27 mouse cellular contexts compared by ENCODE assay signal in genomic region chr17:60355411-60355810, GRCm38 (mm10).
DNase-seq lines count a peak whose midpoint lies in the region; ATAC-seq and TF ChIP-seq lines count a peak whose summit lies in the region.
"Had no signal": no experiment of that assay in that cellular context is flagged by ENCODE, and none has a peak within 500 bp of the region (broad histone marks: within the 10 kb centered on the region; RNA-seq: fewer than 3 reads in every experiment).

No protein-coding gene starts in this region.

- TF ChIP-seq CTCF in hindbrain, postnatal 0 days (IDR thresholded peaks at IDR 0.05; ENCODE audit: low read depth): no peak

- ATAC-seq in hindbrain, postnatal 0 days: no peak
- ATAC-seq in hindbrain, embryonic 14.5 days (ENCODE audit: low FRiP score): no peak
- no peak for ATAC-seq in erythroid progenitor cell, adult 5-6 weeks (replicated peaks; ENCODE audit: low FRiP score, poor library complexity, severe bottlenecking)
- ATAC-seq: activated CD4-positive, CD25-positive, alpha-beta regulatory T cell, adult 4 months; forebrain, embryonic 13.5 days; forebrain, embryonic 16.5 days; intestine, embryonic 15.5 days had no signal

- DNase-seq in cerebellum, postnatal 10 days: peak; percentile 68 to 77
- no peak for DNase-seq in cerebellum, postnatal 4 days (ENCODE audit: low spot score in 2 of 2)
- DNase-seq in hindbrain, postnatal 0 days (ENCODE audit: low spot score): peak; percentile 24
- no peak for DNase-seq in hindbrain, embryonic 14.5 days (ENCODE audit: low spot score)
- DNase-seq in adipocyte (ENCODE audit: low spot score): peak; percentile 35
- DNase-seq: adrenal gland, postnatal 10 days; adrenal gland, postnatal 36 days; cerebellum, adult 9-11 months; embryo, embryonic 11 days; gastrocnemius, postnatal 10 days; gastrocnemius, postnatal 36 days; heart, adult 2 months; heart, postnatal 14 days; heart, postnatal 4 days; kidney, adult 11 months had no signal

- WGBS in hindbrain, postnatal 0 days: 54% methylated on average over 1 of the region's 1 CpGs
- 76% methylated on average over 1 of the region's 1 CpGs for WGBS in hindbrain, embryonic 14.5 days

- no peak overlapping the region for H3K4me3 ChIP-seq in hindbrain, postnatal 0 days (ENCODE audit: low read length)
- H3K4me3 ChIP-seq in hindbrain, embryonic 14.5 days (replicated peaks; ENCODE audit: low read length): no peak overlapping the region
- H3K4me3 ChIP-seq: embryonic facial prominence, embryonic 10.5 days; embryonic facial prominence, embryonic 13.5 days; erythroblast, embryonic 14.5 days; forebrain, embryonic 10.5 days; forebrain, embryonic 13.5 days; heart, adult 2 months; heart, embryonic 10.5 days; heart, embryonic 13.5 days; hindbrain, embryonic 15.5 days; intestine, embryonic 15.5 days had no signal

- no peaks in the 10 kb centered on the region for H3K9me3 ChIP-seq in hindbrain, postnatal 0 days (ENCODE audit: low read length)
- no peaks in the 10 kb centered on the region for H3K9me3 ChIP-seq in hindbrain, embryonic 14.5 days (ENCODE audit: control insufficient read depth, low read length)
- H3K9me3 ChIP-seq: embryonic facial prominence, embryonic 10.5 days; embryonic facial prominence, embryonic 13.5 days; forebrain, embryonic 10.5 days; forebrain, embryonic 13.5 days; heart, embryonic 10.5 days; heart, embryonic 13.5 days; hindbrain, embryonic 15.5 days; intestine, embryonic 15.5 days had no signal

- no peak overlapping the region for H3K27ac ChIP-seq in hindbrain, postnatal 0 days
- no peak overlapping the region for H3K27ac ChIP-seq in hindbrain, embryonic 14.5 days
- H3K27ac ChIP-seq: embryonic facial prominence, embryonic 10.5 days; embryonic facial prominence, embryonic 13.5 days; forebrain, embryonic 10.5 days; forebrain, embryonic 13.5 days; heart, adult 2 months; heart, embryonic 10.5 days; heart, embryonic 13.5 days; hindbrain, embryonic 15.5 days; intestine, embryonic 15.5 days had no signal

- no peaks in the 10 kb centered on the region for H3K27me3 ChIP-seq in hindbrain, postnatal 0 days (ENCODE audit: insufficient read depth, low read length)
- H3K27me3 ChIP-seq in hindbrain, embryonic 14.5 days (ENCODE audit: control insufficient read depth, insufficient read depth, low read length): no peaks in the 10 kb centered on the region
- H3K27me3 ChIP-seq: embryonic facial prominence, embryonic 13.5 days; forebrain, embryonic 13.5 days; heart, embryonic 13.5 days; hindbrain, embryonic 15.5 days; intestine, embryonic 15.5 days had no signal

- no peaks in the 10 kb centered on the region for H3K4me1 ChIP-seq in hindbrain, postnatal 0 days (ENCODE audit: insufficient read depth, low read length)
- no peaks in the 10 kb centered on the region for H3K4me1 ChIP-seq in hindbrain, embryonic 14.5 days (replicated peaks; ENCODE audit: control insufficient read depth, insufficient read depth, low read length)
- H3K4me1 ChIP-seq: embryonic facial prominence, embryonic 10.5 days; embryonic facial prominence, embryonic 13.5 days; forebrain, embryonic 10.5 days; forebrain, embryonic 13.5 days; heart, embryonic 10.5 days; heart, embryonic 13.5 days; hindbrain, embryonic 15.5 days; intestine, embryonic 15.5 days had no signal

- no peak overlapping the region for H3K9ac ChIP-seq in hindbrain, postnatal 0 days (replicated peaks; ENCODE audit: low read length)
- no peak overlapping the region for H3K9ac ChIP-seq in hindbrain, embryonic 14.5 days
- H3K9ac ChIP-seq: embryonic facial prominence, embryonic 13.5 days; forebrain, embryonic 13.5 days; heart, embryonic 13.5 days; hindbrain, embryonic 15.5 days; intestine, embryonic 15.5 days had no signal

- no peaks in the 10 kb centered on the region for H3K36me3 ChIP-seq in hindbrain, postnatal 0 days (ENCODE audit: insufficient read depth, low read length)
- H3K36me3 ChIP-seq in hindbrain, embryonic 14.5 days (replicated peaks; ENCODE audit: control insufficient read depth, insufficient read depth): no peaks in the 10 kb centered on the region
- H3K36me3 ChIP-seq: embryonic facial prominence, embryonic 10.5 days; embryonic facial prominence, embryonic 13.5 days; forebrain, embryonic 10.5 days; heart, embryonic 10.5 days; heart, embryonic 13.5 days; hindbrain, embryonic 15.5 days; intestine, embryonic 15.5 days had no signal

- H3K4me2 ChIP-seq in hindbrain, postnatal 0 days (ENCODE audit: low read depth, low read length): no peak overlapping the region
- no peak overlapping the region for H3K4me2 ChIP-seq in hindbrain, embryonic 14.5 days (replicated peaks)
- H3K4me2 ChIP-seq: embryonic facial prominence, embryonic 13.5 days; forebrain, embryonic 13.5 days; heart, embryonic 13.5 days; hindbrain, embryonic 15.5 days; intestine, embryonic 15.5 days had no signal

Comparison
In these comparisons a context has a peak if more than half of its experiments do, and no peak if none do; other contexts are left out.
1. DNase-seq: peak in cerebellum, postnatal 10 days (2 of 2), hindbrain, postnatal 0 days (single experiment) and adipocyte (single experiment); none in cerebellum, postnatal 4 days (0 of 2) and hindbrain, embryonic 14.5 days (single experiment).